Mouse (Mus musculus) macrophage (primary cell): ENCODE results near the gene Gm29609. TPM values are rescaled to one million over a fixed set of nuclear protein-coding genes. Genes with fewer than 3 reads are reported as not detected.

Experiments
- H3K27ac ChIP-seq: fragments of 350-480 bp; formaldehyde crosslinking; 2 replicates; pipeline ENCODE4 v1.9.0; 2021
- H3K36me3 ChIP-seq: fragments of 350-480 bp; formaldehyde crosslinking; 2 replicates; pipeline ENCODE4 v1.9.0; 2021; ENCODE audit errors: inconsistent target
- H3K4me3 ChIP-seq: fragments of 350-480 bp; formaldehyde crosslinking; 2 replicates; pipeline ENCODE4 v1.9.0; 2021; ENCODE audit errors: inconsistent target
- H3K79me2 ChIP-seq: fragments of 350-480 bp; formaldehyde crosslinking; 2 replicates; pipeline ENCODE4 v1.9.0; 2021; ENCODE audit errors: inconsistent target
- WGBS: methylation state at CpG from one replicate; pipeline ENCODE4 v1.1.7; 2026; ENCODE audit warnings: inconsistent platforms; ENCODE audit not compliant: missing documents; 5-methylcytosine and 5-hydroxymethylcytosine counted together
- polyA plus RNA-seq: library from polyadenylated mRNA; stranded (reverse); fragments of 250-400 nt; gene quantifications from 3 replicates; pipeline ENCODE4 v1.2.4, GENCODE M21; 2018; ENCODE audit warnings: inconsistent platforms

Gene Gm29609
- polyA plus RNA-seq, 1 experiment from 2014 or later: not detected

GRCm38 (mm10) chr5:31192939-31193630, 13.4 kb upstream of the Gm29609 start, which contains the start of the genes Snx17 and Eif2b4:
TSS of gene Snx17 (plus strand) at chr5:31193227.
TSS of gene Eif2b4 (minus strand) at chr5:31193430.
- Histone ChIP-seq H3K36me3 (peaks cover 48% of the 10 kb centered on the region), H3K27ac (peak within 1 kb of the TSS; percentile 90), H3K79me2 (peaks cover 51% of the 10 kb centered on the region), H3K4me3 (peak within 1 kb of the TSS; percentile 99)
- under 1% methylated on average over 48 of the region's 48 CpGs for WGBS

GRCm38 (mm10) chr5:31192045-31192938, 12.6 kb upstream of the Gm29609 start:
- H3K36me3 ChIP-seq: peaks cover 46% of the 10 kb centered on the region
- H3K79me2 ChIP-seq: peaks cover 43% of the 10 kb centered on the region
- WGBS: 13% methylated on average over 41 of the region's 42 CpGs
- H3K27ac ChIP-seq: peak overlapping the region; percentile 90
- peak overlapping the region; percentile 99 for H3K4me3 ChIP-seq

- peaks cover 30% of the 10 kb centered on the region for H3K79me2 ChIP-seq
- 95% methylated on average over 8 of the region's 9 CpGs for WGBS
- H3K27ac ChIP-seq: no peak overlapping the region
- H3K36me3 ChIP-seq: peaks cover 36% of the 10 kb centered on the region
- H3K4me3 ChIP-seq: no peak overlapping the region
These were observed 10.5 kb upstream of the Gm29609 start for GRCm38 (mm10) chr5:31190201-31190600.

- H3K4me3 ChIP-seq: no peak overlapping the region
- no peak overlapping the region for H3K27ac ChIP-seq
- H3K79me2 ChIP-seq: peaks cover 11% of the 10 kb centered on the region; the same call in 1 of the 2 replicates
- 76% methylated on average over 4 of the region's 4 CpGs for WGBS
- peaks cover 26% of the 10 kb centered on the region for H3K36me3 ChIP-seq
These were observed 8.6 kb upstream of the Gm29609 start for GRCm38 (mm10) chr5:31188223-31188840.

- 85% methylated on average over 4 of the region's 4 CpGs for WGBS
- no peak overlapping the region for H3K4me3 ChIP-seq
- no peak overlapping the region for H3K27ac ChIP-seq
- peaks cover 7% of the 10 kb centered on the region for H3K36me3 ChIP-seq
- H3K79me2 ChIP-seq: peaks cover 10% of the 10 kb centered on the region
These were observed 4.0 kb upstream of the Gm29609 start for GRCm38 (mm10) chr5:31183678-31184077.

- Histone ChIP-seq H3K79me2 (peaks cover 34% of the 10 kb centered on the region), H3K4me3 (peak overlapping the region; percentile 100; the same call in 1 of the 2 replicates), H3K36me3 (no peaks in the 10 kb centered on the region), H3K27ac (peak overlapping the region; percentile 85)
- WGBS: 94% methylated on average over 9 of the region's 9 CpGs
These were observed 1.6 kb upstream of the Gm29609 start for GRCm38 (mm10) chr5:31181183-31181770.

- Histone ChIP-seq H3K4me3 (peak overlapping the region; percentile 100), H3K79me2 (peaks cover 53% of the 10 kb centered on the region), H3K27ac (peak overlapping the region; percentile 85), H3K36me3 (no peaks in the 10 kb centered on the region)
- under 1% methylated on average over 25 of the region's 25 CpGs for WGBS
These were observed 378 bp downstream of the Gm29609 start for GRCm38 (mm10) chr5:31179301-31179765.

- 96% methylated on average over 4 of the region's 4 CpGs for WGBS
- peaks cover 84% of the 10 kb centered on the region for H3K36me3 ChIP-seq
- H3K4me3 ChIP-seq: no peak overlapping the region
- peaks cover 4% of the 10 kb centered on the region; the same call in 1 of the 2 replicates for H3K79me2 ChIP-seq
- H3K27ac ChIP-seq: no peak overlapping the region
These were observed 11.1 kb downstream of the Gm29609 start for GRCm38 (mm10) chr5:31168630-31169029.

- 100% methylated on average over 1 of the region's 1 CpGs for WGBS
- H3K4me3 ChIP-seq: no peak overlapping the region
These were observed 14.8 kb downstream of the Gm29609 start for GRCm38 (mm10) chr5:31164878-31165277.

GRCm38 (mm10) chr5:31162462-31162861, 17.2 kb downstream of the Gm29609 start:
- H3K36me3 ChIP-seq: peaks cover 83% of the 10 kb centered on the region
- no peaks in the 10 kb centered on the region for H3K79me2 ChIP-seq
- H3K4me3 ChIP-seq: no peak overlapping the region
- H3K27ac ChIP-seq: no peak overlapping the region

More at GRCm38 (mm10) chr5:31164878-31165277, 14.8 kb downstream of the Gm29609 start:
- Histone ChIP-seq H3K79me2 (no peaks in the 10 kb centered on the region), H3K36me3 (peaks cover 83% of the 10 kb centered on the region), H3K27ac (no peak overlapping the region)

GRCm38 (mm10) chr5:31154152-31154553, 25.6 kb downstream of the Gm29609 start, which contains the start of gene Mpv17:
TSS of gene Mpv17 (minus strand) at chr5:31154251.
- H3K4me3 ChIP-seq: peak within 1 kb of the TSS; percentile 88
- H3K27ac ChIP-seq: peak within 1 kb of the TSS; percentile 55
- H3K79me2 ChIP-seq: peaks cover 21% of the 10 kb centered on the region
- 1% methylated on average over 19 of the region's 19 CpGs for WGBS
- H3K36me3 ChIP-seq: peaks cover 29% of the 10 kb centered on the region

GRCm38 (mm10) chr5:31153516-31154151, 26.1 kb downstream of the Gm29609 start:
- Histone ChIP-seq H3K27ac (peak overlapping the region; percentile 55), H3K4me3 (peak overlapping the region; percentile 88), H3K79me2 (peaks cover 21% of the 10 kb centered on the region), H3K36me3 (peaks cover 24% of the 10 kb centered on the region)
- WGBS: 44% methylated on average over 6 of the region's 6 CpGs

GRCm38 (mm10) chr5:31151746-31152145, 28.0 kb downstream of the Gm29609 start:
- Histone ChIP-seq H3K79me2 (peaks cover 21% of the 10 kb centered on the region), H3K27ac (no peak overlapping the region), H3K36me3 (peaks cover 7% of the 10 kb centered on the region), H3K4me3 (no peak overlapping the region)
- WGBS: 91% methylated on average over 3 of the region's 3 CpGs
